Mouse (Mus musculus) embryo, embryonic 9.5 days (tissue): ENCODE results near the gene Gm21820.
"Not testable (repeated sequence)": the region's sequence is repeated elsewhere in the genome, so short reads cannot be mapped to it uniquely, and the experiment has no call there.

Experiments used
- DNase-seq: peaks from one replicate; pipeline ENCODE4 v3.0.0-alpha.2; 2017; ENCODE audit errors: extremely low spot score

Gene Gm21820

DNA sequence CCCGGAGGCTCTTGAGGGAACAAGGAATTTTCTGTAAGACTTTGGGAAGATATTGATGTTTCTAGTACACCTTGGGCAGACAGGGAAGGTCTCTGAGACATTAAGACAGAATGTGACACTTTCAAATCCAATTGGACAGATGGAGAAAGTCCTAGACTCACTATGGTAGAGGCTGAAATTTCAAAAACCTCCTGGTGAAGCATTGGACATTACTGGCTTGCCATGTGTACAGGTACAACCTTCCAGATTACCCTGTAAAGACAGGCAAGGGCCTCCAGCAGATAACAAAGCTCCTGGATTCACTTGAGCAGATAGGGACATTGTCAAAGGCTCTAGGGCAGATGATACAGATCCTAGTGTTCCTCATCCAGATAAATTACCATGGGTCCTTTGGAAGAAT is at the start of gene Gm21820:
Gm21820 (minus strand) TSS at position 101 of the 400 bp plus-strand sequence.
- not testable (repeated sequence) for DNase-seq
